Mouse (Mus musculus): Measurements from ENCODE around the gene Pik3r5.

The Pik3r5 gene

DNA sequence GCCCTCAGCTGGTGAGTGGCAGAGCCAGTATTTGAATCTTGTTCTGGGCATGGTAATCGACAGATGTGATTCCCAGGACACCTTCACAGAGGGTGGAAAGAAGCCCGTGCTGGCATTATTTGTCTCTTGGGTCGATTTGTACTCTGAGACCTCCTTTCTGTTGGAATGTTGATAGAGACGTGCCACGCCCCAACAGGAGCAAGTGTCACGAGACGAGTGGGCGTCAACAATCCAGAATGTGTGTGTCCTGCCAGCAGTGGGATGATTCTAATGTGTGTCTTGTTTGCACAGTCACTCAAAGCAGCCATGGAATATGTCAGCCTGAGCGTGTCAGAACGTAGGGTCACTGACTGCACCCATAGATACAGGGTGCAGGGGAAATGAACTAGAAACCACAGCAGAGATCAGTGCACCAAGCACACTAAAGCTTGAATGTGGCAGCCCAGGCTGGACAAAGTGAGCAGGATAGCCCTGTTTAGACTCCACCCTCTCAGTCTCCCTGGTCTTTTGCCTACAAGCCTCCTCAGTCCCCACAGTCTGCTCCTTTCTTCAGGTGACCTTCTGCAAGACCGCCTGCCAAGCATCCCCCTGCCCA, 100.1 kb downstream of the Pik3r5 start:
- DNase-seq = no peak

DNA sequence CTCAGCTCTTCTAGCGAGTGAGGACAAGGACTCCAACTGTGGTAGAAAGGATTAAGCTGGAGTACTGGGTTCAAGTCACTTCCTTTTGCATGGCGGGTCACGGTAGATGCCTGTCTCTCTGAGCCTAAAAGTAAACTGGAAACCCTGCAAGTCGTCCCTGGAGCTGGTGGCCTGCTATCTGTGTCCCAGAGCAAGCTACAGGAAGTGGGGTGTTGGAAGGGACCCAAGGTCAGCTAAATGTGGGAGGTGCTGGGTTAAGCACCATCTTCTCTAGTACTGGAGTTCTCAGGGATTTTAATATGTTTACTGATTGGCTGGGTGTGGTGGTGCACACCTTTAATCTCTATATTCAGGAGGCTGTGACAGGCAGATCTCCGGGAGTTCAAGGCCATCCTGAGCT, 100.9 kb downstream of the Pik3r5 start:
- peak; percentile 46 to 66 for DNase-seq

DNA sequence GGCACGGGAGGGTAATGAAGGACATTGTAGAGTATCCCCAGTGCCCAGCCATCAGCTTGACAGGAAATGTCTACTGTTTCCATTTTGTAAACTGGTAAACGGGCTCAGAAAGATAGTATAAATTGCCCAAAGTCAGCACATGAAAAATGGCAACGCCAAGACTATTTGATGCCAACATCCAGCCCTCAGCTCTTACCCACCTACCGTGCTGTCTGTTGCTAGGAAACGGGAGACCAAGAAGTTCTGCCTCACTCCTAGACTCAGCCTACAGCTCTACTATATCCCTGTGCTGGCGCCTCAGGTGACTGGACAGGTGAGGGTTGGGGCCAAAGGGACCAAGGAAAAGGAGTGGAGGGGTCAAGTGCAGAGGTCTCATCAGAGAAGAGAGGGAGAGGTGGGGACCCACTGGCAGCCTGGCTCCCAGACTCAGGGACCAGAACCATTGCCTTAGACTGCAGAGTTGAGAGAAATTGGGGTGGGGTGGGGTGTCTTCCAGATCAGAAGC, 102.1 kb downstream of the Pik3r5 start:
- no peak for DNase-seq

DNA sequence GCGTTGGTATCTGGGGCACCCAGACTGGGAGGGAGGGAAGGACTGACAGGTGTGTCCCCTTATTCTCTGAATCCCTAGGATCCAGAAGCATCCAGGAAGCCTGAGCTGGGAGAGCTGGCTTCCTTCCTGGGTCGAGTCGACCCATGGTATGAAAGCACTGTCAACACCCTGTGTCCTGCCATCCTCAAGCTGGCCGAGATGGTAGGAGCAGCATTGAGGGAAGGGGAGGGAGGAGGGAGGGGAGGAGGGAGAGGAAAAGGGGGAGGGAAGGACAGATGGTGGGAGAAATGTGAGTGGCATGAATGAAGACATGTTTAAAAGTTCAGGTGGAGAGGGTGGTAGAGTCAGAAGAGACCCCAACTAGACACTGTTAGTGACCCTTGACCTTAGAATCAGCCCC, 104.1 kb downstream of the Pik3r5 start:
- no peak for DNase-seq

DNA sequence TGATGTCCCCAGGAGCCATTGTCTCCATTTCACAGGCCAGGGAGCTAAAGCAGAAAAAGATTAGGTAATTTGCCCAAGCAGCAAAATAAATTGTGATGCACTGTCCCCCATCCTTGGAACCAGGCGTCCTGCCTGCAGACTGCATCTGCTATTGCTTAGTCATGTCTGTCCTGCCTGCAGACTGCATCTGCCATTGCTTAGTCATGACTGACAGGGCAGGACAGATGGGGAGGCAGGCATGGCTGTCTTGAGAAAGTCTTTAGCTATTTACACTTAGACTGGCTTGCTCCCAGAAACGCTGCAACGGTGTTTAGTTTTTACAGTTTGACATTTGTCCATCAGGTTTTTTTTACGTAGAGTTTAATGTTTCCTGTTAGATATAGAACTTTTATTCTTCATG, 104.5 kb downstream of the Pik3r5 start:
- no peak for DNase-seq

DNA sequence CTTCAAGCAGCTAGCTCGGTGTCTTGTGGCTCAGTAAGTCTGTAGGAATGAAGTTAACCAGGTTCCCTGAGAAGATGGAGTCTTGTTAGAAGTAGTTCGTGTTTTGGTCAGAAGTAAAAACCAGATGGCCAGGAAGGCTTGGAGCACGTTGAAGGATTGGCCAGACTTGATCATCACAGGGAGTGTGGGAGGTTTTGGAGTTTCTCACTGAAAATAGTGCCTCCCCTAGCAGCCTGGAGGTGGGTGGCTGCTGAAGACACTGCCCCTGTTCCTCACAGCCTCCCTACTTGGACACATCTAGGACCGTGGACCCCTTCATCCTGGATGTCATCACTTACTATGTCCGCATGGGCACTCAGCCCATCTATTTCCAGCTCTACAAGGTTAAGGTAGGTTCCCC, 107.7 kb downstream of the Pik3r5 start:
- DNase-seq = no peak

DNA sequence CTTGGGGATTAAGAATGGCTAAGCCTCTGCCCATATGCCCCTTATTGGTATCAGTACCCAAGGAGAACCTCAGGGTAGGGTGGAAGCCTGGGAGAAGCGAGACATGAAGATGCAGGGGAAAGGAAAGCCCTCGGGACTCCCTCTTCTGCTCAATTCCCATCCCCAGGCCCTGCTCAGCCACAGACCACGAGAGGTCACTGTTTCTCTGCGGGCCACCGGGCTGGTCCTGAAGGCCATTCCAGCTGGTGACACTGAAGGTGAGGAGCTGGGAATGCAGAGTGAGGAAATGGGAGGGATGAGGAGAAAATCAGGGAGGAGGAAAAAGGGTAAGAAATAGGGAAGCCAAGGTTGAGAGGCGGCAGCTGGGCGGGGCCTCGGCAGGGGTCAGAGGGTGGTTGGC, 112.6 kb downstream of the Pik3r5 start:
- peak; percentile 37 to 70 for DNase-seq

DNA sequence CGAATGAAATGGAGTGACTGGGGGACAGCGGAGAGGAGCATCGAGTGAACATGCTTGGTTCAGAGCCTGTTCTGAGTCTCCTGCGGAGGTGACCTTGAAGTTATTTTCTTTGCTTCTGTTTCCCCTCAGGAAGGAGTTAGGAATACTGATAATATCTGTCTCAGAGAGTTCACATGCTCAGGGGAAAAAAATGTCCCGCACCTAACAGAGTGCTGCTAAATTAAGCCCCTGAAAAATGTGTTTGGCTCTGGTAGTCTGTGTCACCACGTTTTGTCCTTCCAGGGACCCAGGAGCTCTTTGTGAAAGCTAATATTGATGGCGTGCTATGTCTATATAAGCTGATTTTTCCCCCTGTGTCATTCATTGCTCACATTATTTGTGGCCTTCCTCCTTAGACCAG, 113.3 kb downstream of the Pik3r5 start:
- DNase-seq = no peak

DNA sequence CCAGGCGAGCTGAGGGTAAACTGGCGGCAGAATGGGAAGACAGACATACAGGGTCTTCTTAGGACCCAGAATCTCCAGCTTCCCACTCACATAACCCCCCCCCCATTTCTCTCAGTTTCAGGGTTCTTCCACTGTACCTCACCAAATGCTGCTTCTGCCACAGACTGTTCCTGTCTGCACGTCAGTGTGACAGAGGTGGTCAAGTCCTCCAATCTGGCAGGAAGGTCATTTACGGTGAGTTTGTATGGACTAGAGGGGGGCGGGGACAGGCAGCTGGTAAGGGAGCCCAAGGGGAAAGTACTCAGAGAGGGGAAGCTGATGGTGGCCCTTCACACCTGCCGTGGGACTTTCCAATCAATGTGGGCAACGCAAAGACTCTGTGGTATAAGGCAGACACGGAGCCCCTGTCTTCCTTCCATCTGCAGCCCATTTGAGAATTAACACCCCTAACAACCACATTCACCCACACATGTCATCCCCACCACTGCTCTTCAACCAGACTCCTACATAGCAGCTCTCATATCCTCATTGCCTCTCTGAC, 113.8 kb downstream of the Pik3r5 start:
- DNase-seq = no peak

All from kidney, postnatal 36 days (tissue).